26 mouse cellular contexts compared by ENCODE assay signal in the genomic region with DNA sequence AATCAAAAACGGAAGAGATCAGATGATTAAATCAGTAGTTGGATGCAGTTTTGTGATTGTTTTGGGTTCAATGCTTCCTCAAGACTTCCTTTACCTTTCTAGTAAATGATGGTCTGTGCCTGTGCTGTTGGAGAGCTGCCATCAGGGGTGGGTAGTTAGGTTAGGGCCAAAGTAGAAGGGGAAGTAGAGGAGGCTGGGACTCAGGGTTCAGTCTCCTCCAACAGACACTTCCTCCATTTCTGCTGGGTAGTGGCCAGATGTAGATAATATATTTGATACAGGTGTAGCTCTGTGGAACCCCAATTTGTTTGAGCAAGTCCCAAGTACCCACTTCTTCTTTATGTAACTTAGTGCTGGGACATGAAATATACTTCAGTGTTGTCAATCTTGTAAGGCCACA. TPM values are rescaled to one million over a fixed set of nuclear protein-coding genes. Genes with fewer than 3 reads are reported as not detected.
DNase-seq lines count a peak whose midpoint lies in the region; ATAC-seq and TF ChIP-seq lines count a peak whose summit lies in the region.
"Had no signal": no experiment of that assay in that cellular context is flagged by ENCODE, and none has a peak within 500 bp of the region (broad histone marks: within the 10 kb centered on the region; RNA-seq: fewer than 3 reads in every experiment).

No protein-coding gene starts in this region.

- peak; percentile 4 to 9 for DNase-seq in heart, adult 9 months (ENCODE audit: low spot score in 2 of 2)
- DNase-seq in MEL (ENCODE audit: low read depth, low spot score): peak; percentile 84
- DNase-seq in telencephalon, adult 2 months (ENCODE audit: low read depth, low spot score): peak; percentile 1
- DNase-seq in right cerebral cortex, postnatal 25 days: no peak
- DNase-seq in frontal cortex, postnatal 10 days (ENCODE audit: low spot score in 2 of 2): no peak
- DNase-seq: adrenal gland, postnatal 36 days; cerebellum, adult 9-11 months; gastrocnemius, postnatal 25 days; kidney, adult 2 months; kidney, postnatal 14 days; layer of hippocampus, postnatal 36 days; liver, postnatal 0 days; lung, postnatal 10 days had no signal

- no peaks in the 10 kb centered on the region for H3K79me2 ChIP-seq in MEL (ENCODE audit: control insufficient read depth, insufficient read depth, low read length, poor library complexity)

- H3K36me3 ChIP-seq in heart, embryonic 12.5 days: no peaks in the 10 kb centered on the region
- H3K36me3 ChIP-seq in MEL (ENCODE audit: control insufficient read depth in 1 of 2, insufficient read depth in 2 of 2, low read length in 2 of 2): peaks cover 0 to 5% of the 10 kb centered on the region in 2 experiments; a peak in 2 of 4 replicates
- H3K36me3 ChIP-seq: forebrain, embryonic 10.5 days; heart, embryonic 15.5 days; hindbrain, embryonic 10.5 days; midbrain, embryonic 12.5 days; neural tube, embryonic 15.5 days had no signal

- TF ChIP-seq CTCF in MEL (IDR thresholded peaks at IDR 0.05 in 2 of 3, conservative IDR thresholded peaks at IDR 0.05 in 1 of 3; ENCODE audit: control insufficient read depth in 1 of 3, insufficient read depth in 1 of 3, low read depth in 2 of 3, low read length in 3 of 3, poor library complexity in 1 of 3, severe bottlenecking in 1 of 3): no peak

- H3K4me1 ChIP-seq in heart, embryonic 12.5 days (replicated peaks): no peaks in the 10 kb centered on the region
- peaks cover 2% of the 10 kb centered on the region in 2 experiments; a peak in 2 of 4 replicates for H3K4me1 ChIP-seq in MEL (ENCODE audit: control insufficient read depth in 1 of 2, insufficient read depth in 2 of 2, low read length in 2 of 2)
- H3K4me1 ChIP-seq: forebrain, embryonic 10.5 days; heart, embryonic 15.5 days; hindbrain, embryonic 10.5 days; midbrain, embryonic 12.5 days; neural tube, embryonic 15.5 days had no signal

- H3K4me2 ChIP-seq in heart, embryonic 12.5 days: no peak overlapping the region
- H3K4me2 ChIP-seq: heart, embryonic 15.5 days; midbrain, embryonic 12.5 days; neural tube, embryonic 15.5 days had no signal

- H3K27ac ChIP-seq in heart, embryonic 12.5 days (ENCODE audit: poor library complexity, severe bottlenecking): no peak overlapping the region
- no peak overlapping the region for H3K27ac ChIP-seq in MEL (ENCODE audit: control insufficient read depth, low read depth, low read length)
- H3K27ac ChIP-seq: forebrain, embryonic 10.5 days; heart, embryonic 15.5 days; hindbrain, embryonic 10.5 days; hindbrain, postnatal 0 days; midbrain, embryonic 12.5 days; neural tube, embryonic 15.5 days; stomach, postnatal 0 days had no signal

- no peak for TF ChIP-seq POLR2A in MEL (IDR thresholded peaks at IDR 0.05; ENCODE audit: control insufficient read depth in 1 of 2, insufficient read depth in 1 of 2, low read depth in 1 of 2, low read length in 2 of 2, poor library complexity in 1 of 2)

- peak; percentile 53 to 60 for TF ChIP-seq EP300 in MEL (IDR thresholded peaks at IDR 0.05; ENCODE audit: low read depth in 1 of 2, low read length in 2 of 2)

- H3K9ac ChIP-seq in heart, embryonic 12.5 days: no peak overlapping the region
- no peak overlapping the region for H3K9ac ChIP-seq in MEL (ENCODE audit: control insufficient read depth, low read depth, low read length, poor library complexity, severe bottlenecking)
- H3K9ac ChIP-seq: heart, embryonic 15.5 days; liver, postnatal 0 days; midbrain, embryonic 12.5 days; neural tube, embryonic 15.5 days had no signal

- no peaks in the 10 kb centered on the region for H3K9me3 ChIP-seq in heart, embryonic 12.5 days (replicated peaks)
- no peaks in the 10 kb centered on the region for H3K9me3 ChIP-seq in MEL (replicated peaks; ENCODE audit: insufficient read depth, low read length)
- H3K9me3 ChIP-seq: forebrain, embryonic 10.5 days; heart, embryonic 15.5 days; hindbrain, embryonic 10.5 days; midbrain, embryonic 12.5 days; neural tube, embryonic 15.5 days had no signal

- no peak for TF ChIP-seq RAD21 in MEL (IDR thresholded peaks at IDR 0.05; ENCODE audit: low read depth, low read length)

- WGBS in heart, embryonic 12.5 days: 83% methylated on average over 1 of the region's 1 CpGs

- no peaks in the 10 kb centered on the region for H3K27me3 ChIP-seq in heart, embryonic 12.5 days (replicated peaks)
- H3K27me3 ChIP-seq in MEL (ENCODE audit: control insufficient read depth in 1 of 2, insufficient read depth in 2 of 2, low read length in 2 of 2): no peaks in the 10 kb centered on the region
- H3K27me3 ChIP-seq: heart, embryonic 15.5 days; midbrain, embryonic 12.5 days; neural tube, embryonic 15.5 days had no signal

- H3K4me3 ChIP-seq in heart, embryonic 12.5 days: no peak overlapping the region
- no peak overlapping the region for H3K4me3 ChIP-seq in MEL (ENCODE audit: control insufficient read depth in 1 of 2, insufficient read depth in 1 of 2, low read depth in 2 of 2, low read length in 2 of 2)
- H3K4me3 ChIP-seq: forebrain, embryonic 10.5 days; heart, embryonic 15.5 days; hindbrain, embryonic 10.5 days; midbrain, embryonic 12.5 days; neural tube, embryonic 15.5 days had no signal

- no peak for ATAC-seq in heart, embryonic 12.5 days (ENCODE audit: insufficient number of reproducible peaks, low FRiP score)
- peak; percentile 84 to 92 for ATAC-seq in hematopoietic stem cell, adult 5-6 weeks (replicated peaks in 1 of 2; ENCODE audit: insufficient read depth in 1 of 2, low FRiP score in 2 of 2, low TSS enrichment in 1 of 2, low read depth in 1 of 2, poor library complexity in 2 of 2, severe bottlenecking in 2 of 2)
- ATAC-seq: forebrain, embryonic 16.5 days; hindbrain, postnatal 0 days; liver, postnatal 0 days had no signal

TF ChIP-seq in MEL, 35 proteins besides CTCF, POLR2A, EP300 and RAD21:
- TF ChIP-seq MEF2A (IDR thresholded peaks at IDR 0.05; ENCODE audit: extremely low read depth, insufficient replicate concordance, low read depth, low read length, poor library complexity, severe bottlenecking): no peak
- TF ChIP-seq RCOR1 (IDR thresholded peaks at IDR 0.05; ENCODE audit: low read depth, low read length): 0 out of 2 replicates have a peak, but pooled peaks have one; percentile 35
- 0 out of 2 replicates have a peak, but pooled peaks have one; percentile 30 for TF ChIP-seq ETS1 (IDR thresholded peaks at IDR 0.05; ENCODE audit: low read depth, low read length)
TF ChIP-seq in MEL: peak in this region for 2.

RNA-seq across cellular contexts. Expression of a gene that starts 7.6 kb away (rescaled TPM):
- 0.83 and 0.87 TPM in 2 replicates for polyA plus RNA-seq in heart, embryonic 12.5 days (2016; fragmentation: Nextera tagmentation; extraction: Ambion mirVana)
- 0.04 and 0.29 TPM in 2 replicates for total RNA-seq in MEL (2012; rRNA removed)
- polyA plus RNA-seq in MEL (2012; ENCODE audit: insufficient read depth in 1 of 2, insufficient read length in 2 of 2, low read depth in 1 of 2, low replicate concordance in 2 of 2, missing spikeins in 1 of 2): under 1 TPM in 1 of 2 experiments, not detected in 1; 0.13 TPM
- total RNA-seq in hematopoietic stem cell, adult 5-6 weeks (2017): 0.30 and 1.5 TPM in 2 replicates

RNA-seq across cellular contexts. Expression of a gene that starts 12.9 kb away (rescaled TPM):
- not detected in 2 replicates for polyA plus RNA-seq in heart, embryonic 12.5 days (2016; fragmentation: Nextera tagmentation; extraction: Ambion mirVana)
- total RNA-seq in MEL (2012; rRNA removed): not detected in 2 replicates
- not detected for polyA plus RNA-seq in MEL (2012; ENCODE audit: insufficient read depth in 1 of 2, insufficient read length in 2 of 2, low read depth in 1 of 2, low replicate concordance in 2 of 2, missing spikeins in 1 of 2)
- total RNA-seq in hematopoietic stem cell, adult 5-6 weeks (2017): not detected in 2 replicates
- total RNA-seq: adrenal gland, postnatal 36 days; gastrocnemius, postnatal 25 days; left cerebral cortex, postnatal 10 days; liver, adult 2 months had no signal
- polyA plus RNA-seq: heart, embryonic 15.5 days; liver, adult 2 months; liver, postnatal 0 days; small intestine, adult 2 months had no signal

Comparison
In these comparisons a context has a peak if more than half of its experiments do, and no peak if none do; other contexts are left out.
1. DNase-seq: peak in heart, adult 9 months (2 of 2), MEL (single experiment) and telencephalon, adult 2 months (single experiment); none in right cerebral cortex, postnatal 25 days (single experiment) and frontal cortex, postnatal 10 days (0 of 2).